Mouse (Mus musculus): Measurements from ENCODE around the gene C1qbp. TPM values are rescaled to one million over a fixed set of nuclear protein-coding genes. Genes with fewer than 3 reads are reported as not detected.

C1qbp gene
- polyA plus RNA-seq (2016; fragmentation: Nextera tagmentation; extraction: Ambion mirVana): 273 and 311 TPM in 2 replicates

- WGBS: 1% methylated on average over 64 of the region's 64 CpGs
- H3K36me3 ChIP-seq: peaks cover 77% of the 10 kb centered on the region
- H3K4me1 ChIP-seq (replicated peaks): peaks cover 13% of the 10 kb centered on the region
- no peaks in the 10 kb centered on the region for H3K27me3 ChIP-seq (ENCODE audit: insufficient read depth, poor library complexity, severe bottlenecking)
- no peaks in the 10 kb centered on the region for H3K9me3 ChIP-seq
- peak within 1 kb of the TSS; percentile 75 for H3K4me3 ChIP-seq
- H3K27ac ChIP-seq: peak within 1 kb of the TSS; percentile 88
- DNase-seq (ENCODE audit: low spot score): peak; percentile 91
These were observed at the start of gene C1qbp for GRCm38 (mm10) chr11:70982557-70983228. C1qbp (minus strand) TSS chr11:70983026.

GRCm38 (mm10) chr11:71032070-71032469, 49.2 kb upstream of the C1qbp start:
- H3K27me3 ChIP-seq (ENCODE audit: insufficient read depth, poor library complexity, severe bottlenecking): no peaks in the 10 kb centered on the region
- peaks cover 34% of the 10 kb centered on the region for H3K36me3 ChIP-seq
- 70% methylated on average over 7 of the region's 7 CpGs for WGBS
- no peak for DNase-seq (ENCODE audit: low spot score)
- peak overlapping the region; percentile 95 for H3K27ac ChIP-seq
- no peaks in the 10 kb centered on the region for H3K9me3 ChIP-seq
- H3K4me3 ChIP-seq: peak overlapping the region; percentile 72
- peaks cover 36% of the 10 kb centered on the region for H3K4me1 ChIP-seq (replicated peaks)

DNA sequence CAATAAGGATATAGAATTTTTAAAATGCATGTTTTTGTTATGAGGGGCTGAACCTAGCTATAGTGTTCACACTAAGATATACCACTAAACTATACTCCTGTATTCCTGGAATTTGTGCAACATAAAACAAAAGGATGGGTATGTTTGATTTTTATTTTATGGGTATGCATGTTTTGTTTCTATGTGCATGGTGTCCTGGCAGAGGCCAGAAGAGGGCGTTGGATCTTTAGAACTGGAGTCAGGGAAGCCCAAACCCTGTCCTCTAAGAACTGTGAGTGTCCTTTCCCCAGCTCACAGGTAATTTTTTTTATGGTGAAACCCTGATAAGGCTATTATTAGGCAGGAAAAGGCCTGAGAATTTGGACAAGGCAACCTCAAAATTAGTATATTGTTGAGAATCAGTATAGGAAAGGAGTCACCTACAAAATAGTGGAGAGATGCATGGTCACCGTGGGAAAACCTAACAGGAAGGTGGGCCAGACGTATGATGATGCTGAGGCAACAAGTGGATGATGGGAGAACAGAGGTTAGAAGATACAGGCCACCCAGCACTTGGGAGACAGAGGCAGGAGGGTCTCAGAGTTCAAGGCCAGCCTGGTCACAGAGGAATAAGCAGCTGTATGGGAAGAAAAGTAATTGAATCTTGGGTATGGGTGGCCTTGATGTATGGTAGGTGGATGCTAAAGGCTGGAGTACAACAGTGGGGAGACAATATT, 46.7 kb upstream of the C1qbp start:
- DNase-seq (ENCODE audit: low spot score): no peak
- 74% methylated on average over 3 of the region's 3 CpGs for WGBS
- H3K27me3 ChIP-seq (ENCODE audit: insufficient read depth, poor library complexity, severe bottlenecking): no peaks in the 10 kb centered on the region
- H3K27ac ChIP-seq: no peak overlapping the region
- H3K9me3 ChIP-seq: no peaks in the 10 kb centered on the region
- H3K4me3 ChIP-seq: no peak overlapping the region
- peaks cover 59% of the 10 kb centered on the region for H3K36me3 ChIP-seq
- H3K4me1 ChIP-seq (replicated peaks): peaks cover 36% of the 10 kb centered on the region

DNA sequence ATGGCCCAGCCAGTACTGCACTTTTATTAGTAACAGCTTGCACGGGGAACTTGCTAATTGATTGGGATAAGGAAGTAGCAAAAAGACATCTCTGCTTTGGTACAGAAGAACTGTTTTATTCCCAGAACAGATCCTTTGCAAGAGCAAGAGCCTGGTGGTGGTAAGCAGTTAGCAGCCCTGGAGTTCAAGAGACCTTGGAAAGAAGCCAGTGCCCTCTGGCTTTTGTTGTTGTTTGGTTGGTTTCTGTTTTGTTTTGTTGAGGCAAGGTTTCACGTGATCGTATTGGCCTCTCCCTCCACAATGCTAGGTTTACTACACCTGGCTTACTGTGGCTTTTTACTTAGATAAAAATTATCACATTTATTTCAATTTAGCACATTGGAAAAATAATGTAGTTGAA, 45.5 kb upstream of the C1qbp start:
- H3K4me3 ChIP-seq: no peak overlapping the region
- peaks cover 28% of the 10 kb centered on the region for H3K4me1 ChIP-seq (replicated peaks)
- no peak for DNase-seq (ENCODE audit: low spot score)
- no peaks in the 10 kb centered on the region for H3K9me3 ChIP-seq
- peaks cover 71% of the 10 kb centered on the region for H3K36me3 ChIP-seq
- no peaks in the 10 kb centered on the region for H3K27me3 ChIP-seq (ENCODE audit: insufficient read depth, poor library complexity, severe bottlenecking)
- WGBS: 91% methylated on average over 3 of the region's 3 CpGs
- H3K27ac ChIP-seq: no peak overlapping the region

GRCm38 (mm10) chr11:71019201-71020068, 36.6 kb upstream of the C1qbp start, which contains the start of the genes Mis12 and Derl2:
Mis12 (plus strand) TSS chr11:71019611.
Derl2 (minus strand) TSS chr11:71019841.
- under 1% methylated on average over 71 of the region's 71 CpGs for whole genome bisulfite sequencing
- peak within 1 kb of the TSS; percentile 82 for H3K4me3 ChIP-seq
- DNase-seq (ENCODE audit: low spot score): peak; percentile 98

DNA sequence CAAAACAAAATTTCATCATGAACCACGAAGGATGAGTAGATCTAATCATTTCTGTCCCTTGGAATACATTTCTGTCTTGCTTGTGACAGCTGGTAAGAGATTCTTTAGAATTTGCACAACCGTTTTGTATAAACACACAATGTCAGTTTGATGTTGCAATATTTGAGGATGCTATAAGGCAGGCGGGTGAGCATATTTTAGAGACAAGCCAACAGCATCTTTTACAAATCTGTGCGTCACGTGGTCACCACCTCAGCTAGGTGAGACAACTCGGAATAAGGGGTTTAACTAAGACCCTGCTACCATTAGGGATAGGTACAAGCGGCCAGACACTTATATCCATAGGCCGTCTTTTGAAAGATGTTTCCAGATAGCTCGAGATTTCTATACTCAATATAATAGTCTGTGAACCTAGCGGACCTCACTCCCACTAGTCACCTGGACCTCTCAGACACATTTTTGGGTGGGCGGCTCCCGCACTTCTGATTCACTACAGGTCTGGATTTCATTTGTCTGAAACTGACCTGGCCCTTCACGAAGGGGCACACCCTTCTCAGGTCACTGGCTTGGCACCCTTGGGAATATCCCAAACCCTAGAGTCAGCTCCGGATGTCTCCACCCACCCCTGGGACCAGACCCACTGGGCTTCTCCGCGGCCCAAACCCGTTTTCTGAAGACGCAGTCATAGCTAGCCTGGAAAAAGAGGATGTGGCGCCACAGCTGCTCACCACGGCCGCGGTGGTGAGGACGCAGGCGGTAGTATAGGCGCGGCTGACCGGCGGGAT, 35.8 kb upstream of the C1qbp start:
- Histone ChIP-seq H3K27me3 (ENCODE audit: insufficient read depth, poor library complexity, severe bottlenecking) (no peaks in the 10 kb centered on the region), H3K36me3 (peaks cover 46% of the 10 kb centered on the region), H3K9me3 (no peaks in the 10 kb centered on the region), H3K4me1 (replicated peaks) (peaks cover 37% of the 10 kb centered on the region), H3K27ac (peak overlapping the region; percentile 95), H3K4me3 (peak overlapping the region; percentile 82)
- no peak for DNase-seq (ENCODE audit: low spot score)
- WGBS: 7% methylated on average over 28 of the region's 28 CpGs

More at GRCm38 (mm10) chr11:71019201-71020068, 36.6 kb upstream of the C1qbp start, which contains the start of the genes Mis12 and Derl2:
- Histone ChIP-seq H3K4me1 (replicated peaks) (peaks cover 37% of the 10 kb centered on the region), H3K27ac (peak within 1 kb of the TSS; percentile 95), H3K27me3 (ENCODE audit: insufficient read depth, poor library complexity, severe bottlenecking) (no peaks in the 10 kb centered on the region), H3K9me3 (no peaks in the 10 kb centered on the region), H3K36me3 (peaks cover 46% of the 10 kb centered on the region)

DNA sequence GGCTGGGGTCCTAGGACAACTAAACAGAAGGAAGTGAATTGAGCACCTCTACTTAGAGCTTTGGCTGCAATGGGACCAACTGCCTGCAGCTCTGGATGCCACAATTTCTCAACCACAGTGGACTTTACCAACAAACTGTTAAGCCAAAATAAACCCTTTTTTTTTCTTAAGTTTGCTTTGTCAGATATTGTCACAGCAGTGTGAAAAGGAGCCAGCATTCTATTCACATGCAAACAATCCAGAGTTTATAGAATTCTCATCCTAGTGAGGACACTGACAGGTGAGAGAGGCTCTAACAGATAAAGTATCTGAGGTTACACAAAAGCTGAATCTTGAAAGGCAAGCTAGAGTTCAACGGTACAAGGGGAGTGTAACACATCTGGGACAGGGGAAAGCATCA, 34.2 kb upstream of the C1qbp start:
- Histone ChIP-seq H3K4me1 (replicated peaks) (peaks cover 37% of the 10 kb centered on the region), H3K9me3 (no peaks in the 10 kb centered on the region), H3K4me3 (no peak overlapping the region), H3K27ac (no peak overlapping the region), H3K27me3 (ENCODE audit: insufficient read depth, poor library complexity, severe bottlenecking) (no peaks in the 10 kb centered on the region), H3K36me3 (peaks cover 46% of the 10 kb centered on the region)
- DNase-seq (ENCODE audit: low spot score): no peak
- 90% methylated on average over 1 of the region's 1 CpGs for WGBS

- H3K4me3 ChIP-seq: no peak overlapping the region
- WGBS: 95% methylated on average over 7 of the region's 7 CpGs
- no peaks in the 10 kb centered on the region for H3K9me3 ChIP-seq
These were observed 29.9 kb upstream of the C1qbp start for GRCm38 (mm10) chr11:71012743-71013142.

GRCm38 (mm10) chr11:71008321-71008720, 25.5 kb upstream of the C1qbp start:
- Histone ChIP-seq H3K27me3 (ENCODE audit: insufficient read depth, poor library complexity, severe bottlenecking) (no peaks in the 10 kb centered on the region), H3K4me3 (no peak overlapping the region), H3K27ac (no peak overlapping the region), H3K9me3 (no peaks in the 10 kb centered on the region), H3K36me3 (peaks cover 62% of the 10 kb centered on the region), H3K4me1 (replicated peaks) (peaks cover 10% of the 10 kb centered on the region)
- DNase-seq (ENCODE audit: low spot score): no peak
- WGBS: 98% methylated on average over 3 of the region's 3 CpGs

More at GRCm38 (mm10) chr11:71012743-71013142, 29.9 kb upstream of the C1qbp start:
- H3K27me3 ChIP-seq (ENCODE audit: insufficient read depth, poor library complexity, severe bottlenecking): no peaks in the 10 kb centered on the region
- H3K27ac ChIP-seq: no peak overlapping the region
- peaks cover 14% of the 10 kb centered on the region for H3K4me1 ChIP-seq (replicated peaks)
- DNase-seq (ENCODE audit: low spot score): no peak
- peaks cover 69% of the 10 kb centered on the region for H3K36me3 ChIP-seq

DNA sequence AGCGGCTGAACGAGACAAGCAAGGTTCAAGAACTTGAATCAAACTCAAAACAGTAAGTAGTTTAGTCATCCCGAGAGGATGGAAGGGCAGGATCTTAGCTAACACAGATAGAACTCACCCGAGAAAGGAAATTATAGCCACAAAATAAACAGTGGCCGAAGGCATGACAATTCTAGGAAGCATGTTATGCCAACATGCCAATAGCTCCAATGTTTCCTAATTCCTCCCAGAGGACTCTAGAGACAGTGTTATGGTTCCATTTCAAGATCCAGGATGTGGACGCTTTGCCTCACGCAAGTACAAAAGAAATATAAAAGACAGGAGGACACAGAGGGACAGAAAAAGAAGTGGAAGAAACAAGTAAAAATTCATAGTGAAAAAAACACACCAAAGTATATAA, 25.0 kb upstream of the C1qbp start:
- H3K9me3 ChIP-seq: no peaks in the 10 kb centered on the region
- 90% methylated on average over 7 of the region's 7 CpGs for WGBS
- H3K4me1 ChIP-seq (replicated peaks): peaks cover 15% of the 10 kb centered on the region
- DNase-seq (ENCODE audit: low spot score): no peak
- peaks cover 57% of the 10 kb centered on the region for H3K36me3 ChIP-seq
- no peak overlapping the region for H3K27ac ChIP-seq
- no peaks in the 10 kb centered on the region for H3K27me3 ChIP-seq (ENCODE audit: insufficient read depth, poor library complexity, severe bottlenecking)
- no peak overlapping the region for H3K4me3 ChIP-seq

DNA sequence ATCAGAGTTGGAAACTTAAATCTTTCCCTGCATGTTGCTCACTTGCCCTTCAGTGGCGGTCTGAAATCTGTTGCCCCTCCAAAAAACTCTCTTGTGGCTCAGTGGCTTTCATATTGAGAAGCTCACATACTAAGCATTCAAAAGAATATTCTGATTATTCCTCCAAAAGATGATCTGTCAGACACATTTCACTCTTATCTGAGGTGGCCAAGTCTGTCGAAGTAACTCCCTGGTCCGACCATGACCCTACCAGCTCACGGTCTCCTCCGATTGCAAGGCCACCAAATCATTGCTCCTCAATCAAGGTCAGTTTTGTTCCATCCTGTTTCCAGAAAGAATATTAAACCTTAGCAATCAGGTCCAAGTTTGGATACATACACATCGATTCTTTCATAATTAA, 24.2 kb upstream of the C1qbp start:
- Histone ChIP-seq H3K9me3 (no peaks in the 10 kb centered on the region), H3K27ac (no peak overlapping the region), H3K27me3 (ENCODE audit: insufficient read depth, poor library complexity, severe bottlenecking) (no peaks in the 10 kb centered on the region), H3K4me3 (no peak overlapping the region), H3K4me1 (replicated peaks) (peaks cover 20% of the 10 kb centered on the region), H3K36me3 (peaks cover 49% of the 10 kb centered on the region)
- WGBS: 96% methylated on average over 6 of the region's 6 CpGs
- DNase-seq (ENCODE audit: low spot score): no peak

GRCm38 (mm10) chr11:71005046-71005445, 22.2 kb upstream of the C1qbp start:
- H3K4me3 ChIP-seq: peak overlapping the region; percentile 71
- no peaks in the 10 kb centered on the region for H3K9me3 ChIP-seq
- peak overlapping the region; percentile 86 for H3K27ac ChIP-seq
- no peak for DNase-seq (ENCODE audit: low spot score)
- H3K4me1 ChIP-seq (replicated peaks): peaks cover 20% of the 10 kb centered on the region
- peaks cover 42% of the 10 kb centered on the region for H3K36me3 ChIP-seq
- WGBS: 64% methylated on average over 5 of the region's 5 CpGs
- no peaks in the 10 kb centered on the region for H3K27me3 ChIP-seq (ENCODE audit: insufficient read depth, poor library complexity, severe bottlenecking)

Data from hindbrain, embryonic 10.5 days (tissue).